Mouse (Mus musculus): ENCODE data around the gene Coq4. TPM values are rescaled to one million over a fixed set of nuclear protein-coding genes. Genes with fewer than 3 reads are reported as not detected.

Coq4 gene
- polyA plus RNA-seq, 1 experiment from 2014 or later, result 53.4 TPM

- H3K27ac ChIP-seq (ENCODE audit: low read depth, low read length), result peak overlapping the region; percentile 24; the same call in 1 of the 2 replicates
- peaks cover 7% of the 10 kb centered on the region; the same call in 1 of the 2 replicates for H3K4me1 ChIP-seq (ENCODE audit: control insufficient read depth, insufficient read depth, low read length)
- H3K9ac ChIP-seq (replicated peaks; ENCODE audit: low read depth, low read length), result no peak overlapping the region
- H3K4me3 ChIP-seq (ENCODE audit: low read depth, low read length), result no peak overlapping the region
- no peaks in the 10 kb centered on the region for H3K27me3 ChIP-seq (ENCODE audit: control insufficient read depth, insufficient read depth, low read length)
- no peaks in the 10 kb centered on the region for H3K9me3 ChIP-seq (ENCODE audit: control insufficient read depth, low read length)
- 36% methylated on average over 8 of the region's 8 CpGs for WGBS
- peaks cover 36% of the 10 kb centered on the region for H3K36me3 ChIP-seq (ENCODE audit: control insufficient read depth, insufficient read depth, low read length)
- ATAC-seq (ENCODE audit: low read depth), result peak; percentile 70
- no peak overlapping the region for H3K4me2 ChIP-seq (ENCODE audit: low read depth, low read length)
These were observed 30.3 kb downstream of the Coq4 start for GRCm38 (mm10) chr2:29817426-29818232.

- ATAC-seq (ENCODE audit: low read depth), result no peak
- Histone ChIP-seq H3K27me3 (ENCODE audit: control insufficient read depth, insufficient read depth, low read length) (no peaks in the 10 kb centered on the region), H3K36me3 (ENCODE audit: control insufficient read depth, insufficient read depth, low read length) (peaks cover 21% of the 10 kb centered on the region), H3K4me1 (ENCODE audit: control insufficient read depth, insufficient read depth, low read length) (peaks cover 7% of the 10 kb centered on the region; the same call in 1 of the 2 replicates), H3K9ac (replicated peaks; ENCODE audit: low read depth, low read length) (no peak overlapping the region), H3K27ac (ENCODE audit: low read depth, low read length) (peak overlapping the region; percentile 89), H3K4me2 (ENCODE audit: low read depth, low read length) (peak overlapping the region; percentile 42), H3K4me3 (ENCODE audit: low read depth, low read length) (no peak overlapping the region; the same call in 1 of the 2 replicates), H3K9me3 (ENCODE audit: control insufficient read depth, low read length) (no peaks in the 10 kb centered on the region)
- WGBS, result 4% methylated on average over 2 of the region's 2 CpGs
These were observed 32.1 kb downstream of the Coq4 start for GRCm38 (mm10) chr2:29819363-29819762.

- peaks cover 7% of the 10 kb centered on the region; the same call in 1 of the 2 replicates for H3K4me1 ChIP-seq (ENCODE audit: control insufficient read depth, insufficient read depth, low read length)
- H3K4me2 ChIP-seq (ENCODE audit: low read depth, low read length), result peak within 1 kb of the TSS; percentile 42
- WGBS, result under 1% methylated on average over 33 of the region's 35 CpGs
- no peaks in the 10 kb centered on the region for H3K27me3 ChIP-seq (ENCODE audit: control insufficient read depth, insufficient read depth, low read length)
- H3K4me3 ChIP-seq (ENCODE audit: low read depth, low read length), result peak within 1 kb of the TSS; percentile 29
- no peaks in the 10 kb centered on the region for H3K9me3 ChIP-seq (ENCODE audit: control insufficient read depth, low read length)
- H3K9ac ChIP-seq (replicated peaks; ENCODE audit: low read depth, low read length), result peak within 1 kb of the TSS; percentile 53
- peaks cover 12% of the 10 kb centered on the region; the same call in 1 of the 2 replicates for H3K36me3 ChIP-seq (ENCODE audit: control insufficient read depth, insufficient read depth, low read length)
- peak; percentile 71 for ATAC-seq (ENCODE audit: low read depth)
- peak within 1 kb of the TSS; percentile 89 for H3K27ac ChIP-seq (ENCODE audit: low read depth, low read length)
These were observed 32.9 kb downstream of the Coq4 start, which contains the start of gene Urm1 for GRCm38 (mm10) chr2:29820025-29820817. Gene Urm1 (plus strand): TSS chr2:29820075.

GRCm38 (mm10) chr2:29826318-29826925 lies 39.1 kb downstream of the Coq4 start:
- 0 out of 2 replicates have a peak, but pooled peaks have one; percentile 44 for ATAC-seq (ENCODE audit: low read depth)
- peak overlapping the region; percentile 84 for H3K4me2 ChIP-seq (ENCODE audit: low read depth, low read length)
- H3K36me3 ChIP-seq (ENCODE audit: control insufficient read depth, insufficient read depth, low read length), result no peaks in the 10 kb centered on the region
- peak overlapping the region; percentile 53 for H3K4me3 ChIP-seq (ENCODE audit: low read depth, low read length)
- H3K9ac ChIP-seq (replicated peaks; ENCODE audit: low read depth, low read length), result peak overlapping the region; percentile 45
- peak overlapping the region; percentile 92 for H3K27ac ChIP-seq (ENCODE audit: low read depth, low read length)
- H3K4me1 ChIP-seq (ENCODE audit: control insufficient read depth, insufficient read depth, low read length), result peaks cover 11% of the 10 kb centered on the region; the same call in 1 of the 2 replicates
- H3K9me3 ChIP-seq (ENCODE audit: control insufficient read depth, low read length), result no peaks in the 10 kb centered on the region
- WGBS, result 5% methylated on average over 11 of the region's 11 CpGs
- no peaks in the 10 kb centered on the region for H3K27me3 ChIP-seq (ENCODE audit: control insufficient read depth, insufficient read depth, low read length)

- peak; percentile 98 for ATAC-seq (ENCODE audit: low read depth)
- peak overlapping the region; percentile 92 for H3K27ac ChIP-seq (ENCODE audit: low read depth, low read length)
- H3K9me3 ChIP-seq (ENCODE audit: control insufficient read depth, low read length), result no peaks in the 10 kb centered on the region
- H3K4me3 ChIP-seq (ENCODE audit: low read depth, low read length), result peak overlapping the region; percentile 53
- peak overlapping the region; percentile 59 for H3K9ac ChIP-seq (replicated peaks; ENCODE audit: low read depth, low read length)
- no peaks in the 10 kb centered on the region for H3K27me3 ChIP-seq (ENCODE audit: control insufficient read depth, insufficient read depth, low read length)
- H3K36me3 ChIP-seq (ENCODE audit: control insufficient read depth, insufficient read depth, low read length), result no peaks in the 10 kb centered on the region
- peaks cover 11% of the 10 kb centered on the region; the same call in 1 of the 2 replicates for H3K4me1 ChIP-seq (ENCODE audit: control insufficient read depth, insufficient read depth, low read length)
- H3K4me2 ChIP-seq (ENCODE audit: low read depth, low read length), result peak overlapping the region; percentile 84
- under 1% methylated on average over 48 of the region's 48 CpGs for WGBS
These were observed 39.8 kb downstream of the Coq4 start for GRCm38 (mm10) chr2:29826926-29827708.

- Histone ChIP-seq H3K27ac (ENCODE audit: low read depth, low read length) (no peak overlapping the region), H3K36me3 (ENCODE audit: control insufficient read depth, insufficient read depth, low read length) (no peaks in the 10 kb centered on the region), H3K27me3 (ENCODE audit: control insufficient read depth, insufficient read depth, low read length) (no peaks in the 10 kb centered on the region), H3K4me1 (ENCODE audit: control insufficient read depth, insufficient read depth, low read length) (peaks cover 11% of the 10 kb centered on the region; the same call in 1 of the 2 replicates), H3K4me2 (ENCODE audit: low read depth, low read length) (peak overlapping the region; percentile 84), H3K9me3 (ENCODE audit: control insufficient read depth, low read length) (no peaks in the 10 kb centered on the region), H3K9ac (replicated peaks; ENCODE audit: low read depth, low read length) (peak overlapping the region; percentile 59), H3K4me3 (ENCODE audit: low read depth, low read length) (peak overlapping the region; percentile 53)
- 3% methylated on average over 12 of the region's 12 CpGs for WGBS
- ATAC-seq (ENCODE audit: low read depth), result no peak
These were observed 40.4 kb downstream of the Coq4 start for GRCm38 (mm10) chr2:29827709-29828024.

GRCm38 (mm10) chr2:29831106-29831505 lies 43.8 kb downstream of the Coq4 start:
- H3K27ac ChIP-seq (ENCODE audit: low read depth, low read length), result no peak overlapping the region
- H3K36me3 ChIP-seq (ENCODE audit: control insufficient read depth, insufficient read depth, low read length), result no peaks in the 10 kb centered on the region
- no peak overlapping the region for H3K9ac ChIP-seq (replicated peaks; ENCODE audit: low read depth, low read length)
- 86% methylated on average over 4 of the region's 4 CpGs for WGBS
- H3K27me3 ChIP-seq (ENCODE audit: control insufficient read depth, insufficient read depth, low read length), result no peaks in the 10 kb centered on the region
- no peak for ATAC-seq (ENCODE audit: low read depth)
- no peaks in the 10 kb centered on the region for H3K9me3 ChIP-seq (ENCODE audit: control insufficient read depth, low read length)
- peaks cover 10% of the 10 kb centered on the region; the same call in 1 of the 2 replicates for H3K4me1 ChIP-seq (ENCODE audit: control insufficient read depth, insufficient read depth, low read length)
- H3K4me3 ChIP-seq (ENCODE audit: low read depth, low read length), result no peak overlapping the region
- no peak overlapping the region for H3K4me2 ChIP-seq (ENCODE audit: low read depth, low read length)

GRCm38 (mm10) chr2:29833796-29834195 lies 46.5 kb downstream of the Coq4 start:
- no peak overlapping the region for H3K4me3 ChIP-seq (ENCODE audit: low read depth, low read length)
- H3K27ac ChIP-seq (ENCODE audit: low read depth, low read length), result no peak overlapping the region
- WGBS, result 93% methylated on average over 5 of the region's 5 CpGs
- ATAC-seq (ENCODE audit: low read depth), result no peak
- no peaks in the 10 kb centered on the region for H3K27me3 ChIP-seq (ENCODE audit: control insufficient read depth, insufficient read depth, low read length)
- peaks cover 3% of the 10 kb centered on the region for H3K4me1 ChIP-seq (ENCODE audit: control insufficient read depth, insufficient read depth, low read length)
- H3K9me3 ChIP-seq (ENCODE audit: control insufficient read depth, low read length), result no peaks in the 10 kb centered on the region
- no peak overlapping the region for H3K4me2 ChIP-seq (ENCODE audit: low read depth, low read length)
- H3K36me3 ChIP-seq (ENCODE audit: control insufficient read depth, insufficient read depth, low read length), result no peaks in the 10 kb centered on the region
- no peak overlapping the region for H3K9ac ChIP-seq (replicated peaks; ENCODE audit: low read depth, low read length)
